Mouse (Mus musculus): ENCODE measurements around the gene 9930021J03Rik.

DNA sequence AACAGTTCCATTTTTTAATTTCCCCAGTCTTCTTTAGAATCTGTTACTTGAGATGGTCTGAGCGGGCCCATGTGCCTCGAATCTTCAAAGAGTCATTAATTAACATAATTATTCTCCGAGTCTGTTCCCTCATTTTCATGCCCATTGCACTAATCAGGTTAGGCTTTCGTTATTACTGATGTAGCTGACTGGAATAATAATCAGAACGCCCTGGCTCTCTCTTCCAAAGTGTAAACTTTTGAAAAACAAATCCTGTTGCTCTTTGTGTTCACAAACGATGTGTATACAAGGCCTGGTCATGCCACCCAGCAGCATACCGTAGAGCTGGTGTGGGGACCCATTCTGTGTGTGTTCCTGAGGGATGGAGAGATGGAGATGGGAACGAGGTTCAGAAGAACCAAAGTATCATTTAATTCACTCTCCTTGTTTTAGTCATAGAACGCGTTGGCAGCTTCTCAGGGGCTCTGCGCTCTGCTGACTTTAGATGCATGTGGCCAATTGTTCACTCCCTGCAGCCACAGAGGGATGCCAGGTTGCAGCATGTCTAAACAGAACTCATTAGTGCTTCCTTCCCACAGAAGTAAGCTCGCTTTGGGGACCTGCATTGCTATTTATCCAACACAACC lies 38.4 kb upstream of the 9930021J03Rik start:
- TF ChIP-seq GATA1 (IDR thresholded peaks at IDR 0.05; ENCODE audit: low read length) (no peak), TAL1 (IDR thresholded peaks at IDR 0.05; ENCODE audit: low read length) (no peak)
